Mouse (Mus musculus) 3T3-L1 (cell line): ENCODE data around the gene Gba2.

Source experiments
- DNase-seq: peaks from one replicate; pipeline ENCODE4 v3.0.0-alpha.2; 2015; ENCODE audit warnings: low read depth, low spot score

Gene Gba2

DNA sequence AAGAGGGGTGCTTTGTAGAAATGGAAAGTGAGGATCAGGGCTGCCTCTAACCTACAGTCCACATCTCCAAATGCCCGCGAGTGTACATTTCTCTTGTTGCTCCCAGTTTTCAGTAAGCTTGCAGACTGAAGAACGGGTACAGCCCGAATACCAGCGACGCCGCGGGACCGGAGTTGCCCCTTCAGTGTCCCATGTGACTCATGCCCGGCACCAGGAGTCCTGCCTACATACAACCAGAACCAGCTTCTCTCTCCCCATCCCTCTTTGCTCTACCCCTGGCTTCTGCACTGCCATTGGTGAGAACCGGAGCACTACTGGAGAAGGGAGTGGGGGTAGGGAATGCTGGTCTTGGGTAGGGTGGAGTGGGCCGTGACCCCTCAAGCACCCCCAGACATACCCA, 2.7 kb upstream of the Gba2 start:
- DNase-seq = no peak

DNA sequence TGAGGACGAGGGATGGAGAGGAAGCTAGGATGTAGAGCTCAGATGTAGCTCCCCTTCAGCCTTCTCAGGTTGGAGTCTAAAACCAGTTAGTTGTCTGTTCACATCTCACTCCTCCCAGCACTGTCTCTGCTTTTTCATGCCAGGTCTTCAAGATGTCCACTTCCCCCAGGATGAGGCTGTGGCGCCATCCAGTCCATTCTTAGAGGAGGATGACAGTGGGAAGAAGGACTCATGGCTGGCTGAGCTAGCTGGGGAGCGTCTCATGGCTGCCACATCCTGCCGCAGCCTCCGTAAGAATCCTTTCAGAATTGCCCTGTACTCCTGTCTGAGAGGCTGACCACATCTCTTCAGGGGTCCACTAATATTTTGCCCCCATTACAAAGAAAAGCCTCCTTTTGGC, 2.0 kb upstream of the Gba2 start:
- no peak for DNase-seq

DNA sequence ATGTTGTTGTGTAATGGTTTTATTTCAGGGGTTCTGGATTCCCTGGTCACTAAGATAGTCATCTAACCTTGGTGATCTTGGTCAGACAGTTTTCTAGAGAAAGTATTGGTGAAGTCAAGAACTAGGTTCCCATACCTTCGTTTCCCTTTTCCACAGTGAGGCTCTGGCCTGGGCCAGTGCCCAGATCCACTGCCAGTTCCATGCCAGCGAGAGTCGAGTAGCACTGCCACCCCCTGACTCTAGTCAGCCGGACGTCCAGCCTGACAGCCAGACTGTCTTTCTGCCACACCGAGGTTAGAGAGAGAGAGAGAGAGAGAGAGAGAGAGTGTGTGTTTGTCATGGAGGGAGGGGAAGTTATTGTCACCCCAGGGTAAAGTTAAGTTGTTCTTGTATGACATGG, 1.1 kb upstream of the Gba2 start:
- DNase-seq = no peak

DNA sequence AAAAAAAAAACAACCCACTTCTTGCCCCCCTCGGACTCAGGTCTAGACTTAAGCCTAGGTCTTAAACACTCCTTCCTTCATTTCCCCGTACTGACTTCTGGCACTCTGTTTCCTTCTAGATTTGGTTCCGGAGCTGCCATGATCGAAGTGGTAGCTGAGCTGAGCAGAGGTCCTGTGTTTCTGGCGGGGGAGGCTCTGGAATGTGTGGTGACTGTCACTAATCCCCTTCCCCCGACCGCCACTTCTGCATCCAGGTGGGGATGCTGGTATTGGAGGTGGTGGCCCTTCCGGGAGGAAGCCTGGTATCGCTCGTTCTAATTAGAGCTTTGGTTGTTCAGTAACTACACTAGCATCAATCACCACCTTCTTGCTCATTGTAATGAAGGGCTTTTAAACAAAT, 583 bp upstream of the Gba2 start:
- no peak for DNase-seq

DNA sequence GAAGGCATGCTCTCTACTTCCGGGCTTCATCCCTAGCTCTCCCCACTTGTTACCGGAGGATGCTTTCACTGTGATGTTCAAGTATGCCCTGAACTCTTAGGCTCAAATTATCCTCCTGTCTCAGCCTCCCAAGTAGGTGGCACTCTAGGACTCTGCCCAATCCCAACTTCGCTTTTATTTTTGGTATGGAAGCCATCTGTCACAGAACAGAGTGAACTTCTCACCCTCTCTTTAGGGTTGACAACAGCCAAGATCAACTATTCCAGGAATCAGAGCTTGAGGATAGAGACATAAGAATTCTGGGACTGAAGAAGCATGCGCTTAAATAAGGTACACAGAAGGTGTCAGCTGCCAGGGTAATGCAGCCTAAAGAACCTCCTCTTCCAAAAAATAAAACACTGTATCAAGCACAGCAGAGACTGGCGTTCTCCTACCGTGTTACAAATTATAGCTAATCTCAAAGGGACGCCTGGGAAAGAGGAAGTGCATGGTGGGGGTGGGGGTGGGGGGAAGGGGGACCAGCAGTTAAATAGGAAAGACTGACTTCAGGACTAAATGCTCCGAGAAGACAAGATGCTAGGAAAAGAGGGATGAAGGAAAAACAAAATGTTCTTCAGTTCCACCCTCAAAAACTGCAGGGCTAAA, 1.3 kb downstream of the Gba2 start:
- DNase-seq = no peak

DNA sequence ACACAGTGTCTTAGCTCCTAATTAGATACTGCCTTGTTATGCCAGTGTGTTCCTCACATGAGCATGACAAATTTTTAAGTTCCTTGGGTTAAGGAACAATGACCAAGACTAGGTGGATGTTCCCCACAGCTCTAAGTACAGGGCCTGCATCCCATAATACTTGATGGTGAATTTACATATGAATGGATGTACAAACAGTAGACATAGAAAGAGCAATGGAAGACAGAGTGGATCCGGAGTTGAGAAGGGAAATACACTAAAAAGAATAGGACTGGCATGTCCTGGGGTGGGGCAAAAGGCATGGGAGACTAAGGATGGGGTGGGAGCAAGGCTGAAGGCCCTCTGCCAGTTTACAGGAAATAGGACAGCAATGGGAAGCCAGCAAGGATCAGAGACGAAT, 3.3 kb downstream of the Gba2 start:
- DNase-seq = no peak

DNA sequence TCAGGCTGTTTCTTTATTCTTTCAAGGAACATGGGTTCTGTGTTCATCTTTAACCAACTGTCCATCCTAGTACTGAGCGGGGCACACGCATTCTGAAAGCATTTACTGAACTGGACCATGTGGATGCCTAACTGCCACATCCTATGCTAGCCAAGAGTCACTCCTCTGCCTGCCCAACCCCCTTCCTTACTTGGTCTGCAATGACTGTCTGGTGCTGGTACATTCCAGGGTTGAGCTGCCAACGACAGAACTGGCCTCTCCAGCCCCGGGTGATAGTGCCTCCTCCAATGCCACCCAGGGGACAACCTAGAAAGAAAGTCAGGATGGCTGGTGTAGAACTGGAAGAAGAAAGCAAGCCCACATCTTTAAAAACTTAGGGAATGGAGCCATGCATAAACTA, 5.1 kb downstream of the Gba2 start:
- no peak for DNase-seq

DNA sequence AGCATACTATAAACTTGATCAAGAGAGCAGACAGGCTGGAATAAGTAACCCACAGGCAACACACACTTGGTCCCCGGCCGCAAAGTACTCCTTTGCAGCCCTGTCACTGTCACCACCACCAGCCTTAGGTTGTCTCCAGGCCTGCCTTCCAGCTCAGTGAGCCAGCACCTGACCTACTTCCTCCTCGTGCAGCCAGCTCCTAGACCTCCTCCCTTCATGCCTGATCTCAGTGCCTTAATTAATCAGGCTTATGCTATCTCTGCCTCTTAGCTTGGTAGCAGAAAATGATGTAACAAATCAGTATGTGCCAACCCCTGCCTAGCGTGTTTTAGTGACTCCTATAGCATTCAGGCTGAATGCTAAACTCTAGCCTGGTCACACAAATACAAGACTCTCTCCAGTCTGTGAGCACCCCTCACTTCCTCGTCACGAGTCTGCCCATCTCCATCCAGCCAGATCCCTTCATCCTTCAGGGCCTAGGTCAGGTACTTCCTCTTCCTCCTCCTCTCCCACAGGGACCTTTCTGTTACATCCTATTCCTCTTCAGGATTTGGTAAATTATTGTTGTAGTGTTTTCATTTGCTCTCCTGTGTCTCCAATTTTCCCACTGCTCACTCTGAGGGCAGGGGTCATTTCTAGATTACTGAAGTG, 7.2 kb downstream of the Gba2 start:
- no peak for DNase-seq

DNA sequence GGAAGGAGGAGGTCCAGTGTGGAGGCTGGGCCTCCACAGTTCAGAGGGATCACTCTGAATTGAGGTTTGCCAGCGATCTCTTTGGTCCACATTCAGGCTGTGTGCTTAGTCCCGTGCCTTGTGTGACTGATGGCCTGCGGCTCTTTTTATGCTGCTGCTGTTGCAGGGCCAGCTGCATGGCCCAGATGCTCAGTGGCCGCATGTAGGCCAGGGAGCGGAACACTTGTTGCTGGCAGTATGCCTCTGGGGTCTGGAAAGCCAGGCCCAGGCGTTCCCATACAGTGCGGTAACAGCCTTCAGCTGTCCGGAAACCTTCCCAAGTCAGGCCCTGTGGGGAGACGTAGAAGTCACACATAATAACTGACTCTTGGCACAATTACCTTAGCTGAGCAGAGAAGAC, 11.5 kb downstream of the Gba2 start:
- DNase-seq = no peak

DNA sequence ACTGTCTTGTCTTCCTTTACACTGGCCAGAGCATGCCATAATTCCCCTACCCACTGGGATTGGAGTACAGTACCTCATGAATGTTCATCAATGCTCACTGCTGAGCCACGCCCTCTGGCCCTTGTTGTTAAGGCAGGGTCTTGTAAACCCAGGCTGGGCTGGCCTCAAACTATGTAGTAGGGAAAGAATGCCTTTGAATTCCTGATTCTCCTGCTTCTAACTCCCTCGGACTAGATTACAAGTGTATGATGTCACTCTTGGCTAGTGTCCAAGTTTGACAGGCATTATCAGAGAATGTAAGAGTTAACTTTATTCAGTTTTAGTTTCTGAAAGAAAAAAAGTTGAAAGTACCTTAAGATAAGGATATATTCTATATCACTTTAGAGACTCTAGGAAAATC, 14.4 kb downstream of the Gba2 start:
- peak; percentile 85 for DNase-seq

DNA sequence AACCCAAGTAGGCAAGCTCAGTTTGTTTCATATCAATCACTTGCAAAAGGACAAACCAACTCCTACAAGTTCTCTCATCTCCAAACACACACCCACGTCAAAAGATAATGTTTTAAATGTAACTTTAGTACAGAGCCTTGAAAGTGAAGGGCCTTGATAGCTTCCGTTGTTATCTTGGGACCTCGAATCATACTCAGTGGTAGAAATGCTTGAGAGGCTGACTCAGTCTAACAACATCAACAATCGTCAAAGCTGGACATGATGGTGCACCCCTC, 15.1 kb downstream of the Gba2 start:
- no peak for DNase-seq

DNA sequence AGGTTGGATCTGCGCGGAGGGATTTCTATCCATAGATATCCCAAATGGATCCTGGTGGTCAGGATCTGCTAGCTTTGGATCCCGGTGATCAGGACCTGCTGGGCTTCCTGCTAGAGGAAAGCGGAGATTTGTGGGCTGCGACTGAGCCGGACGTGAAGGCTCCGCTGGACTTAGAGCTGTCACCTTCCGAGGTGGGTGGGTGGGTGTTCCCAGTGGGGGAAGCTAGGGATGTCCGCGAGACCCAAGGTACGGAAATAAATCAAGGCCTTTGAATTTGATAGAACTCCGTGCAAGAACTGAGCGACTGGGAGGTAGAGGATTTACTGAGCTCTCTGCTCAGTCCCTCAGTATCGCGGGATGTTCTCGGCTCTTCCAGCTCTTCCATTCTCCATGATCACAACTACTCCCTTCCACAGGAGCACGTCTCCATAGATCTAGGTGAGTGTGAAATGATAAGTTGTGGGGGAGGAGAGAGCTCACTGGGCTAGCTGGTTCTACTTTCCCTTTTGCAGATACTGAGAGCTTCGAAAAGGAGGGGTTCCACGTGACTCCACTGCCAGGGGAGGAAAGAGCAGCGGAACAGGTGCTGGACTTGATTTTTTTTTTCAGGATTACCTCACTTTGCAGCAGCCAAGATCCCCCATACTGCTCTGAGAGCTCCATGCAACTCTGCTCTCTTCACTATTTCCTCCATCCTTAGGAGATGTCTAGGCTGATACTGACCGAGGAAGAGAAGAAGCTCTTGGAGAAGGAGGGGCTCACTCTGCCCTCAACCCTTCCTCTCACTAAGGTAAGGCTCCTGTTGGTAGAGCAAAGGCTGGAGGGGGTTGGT, 15.7 kb downstream of the Gba2 start:
- DNase-seq = peak; percentile 56

DNA sequence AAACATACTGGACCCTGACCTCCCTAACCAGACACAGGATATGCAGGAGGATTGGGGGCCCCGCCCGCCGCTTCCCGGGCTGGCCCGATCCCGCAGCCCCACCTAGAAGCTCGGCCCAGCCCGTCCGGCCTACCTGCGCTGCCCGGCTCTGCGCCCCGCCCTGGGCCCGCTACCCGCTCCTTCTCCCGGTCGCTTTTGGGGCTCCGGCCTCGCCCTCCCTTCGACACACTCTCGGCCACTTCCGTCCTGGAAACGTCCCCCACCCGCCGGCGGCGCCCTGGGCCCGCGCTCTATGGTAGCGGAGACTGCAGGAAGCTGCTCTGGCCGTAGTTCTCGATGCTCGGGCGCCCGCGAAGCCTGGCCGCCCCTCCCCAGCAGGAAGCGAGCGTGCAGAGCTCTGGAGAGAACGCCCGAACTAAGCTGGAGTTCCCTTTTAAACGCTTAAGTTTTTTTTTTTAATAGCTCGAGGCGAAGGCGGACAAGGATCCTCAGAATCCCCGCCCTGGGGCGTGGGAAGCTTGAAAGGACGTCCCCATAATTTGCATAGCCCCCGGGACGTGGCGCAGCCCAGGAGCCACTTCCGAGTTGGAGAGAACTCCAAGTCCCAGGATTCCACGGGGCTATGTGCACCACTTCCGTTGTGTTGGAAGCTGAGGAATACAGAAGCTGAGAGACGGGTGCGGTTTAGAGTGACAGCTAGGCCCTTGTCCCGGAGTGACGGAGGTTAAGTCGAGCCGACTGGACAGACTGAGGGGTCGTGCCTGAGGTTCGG, 16.5 kb downstream of the Gba2 start, which contains the start of the genes Creb3 and Tln1:
TSS of gene Creb3 (plus strand) at position 336 of the 772 bp plus-strand sequence.
TSS of gene Tln1 (minus strand) at position 695 of the 772 bp plus-strand sequence.
- DNase-seq = peak; percentile 99

DNA sequence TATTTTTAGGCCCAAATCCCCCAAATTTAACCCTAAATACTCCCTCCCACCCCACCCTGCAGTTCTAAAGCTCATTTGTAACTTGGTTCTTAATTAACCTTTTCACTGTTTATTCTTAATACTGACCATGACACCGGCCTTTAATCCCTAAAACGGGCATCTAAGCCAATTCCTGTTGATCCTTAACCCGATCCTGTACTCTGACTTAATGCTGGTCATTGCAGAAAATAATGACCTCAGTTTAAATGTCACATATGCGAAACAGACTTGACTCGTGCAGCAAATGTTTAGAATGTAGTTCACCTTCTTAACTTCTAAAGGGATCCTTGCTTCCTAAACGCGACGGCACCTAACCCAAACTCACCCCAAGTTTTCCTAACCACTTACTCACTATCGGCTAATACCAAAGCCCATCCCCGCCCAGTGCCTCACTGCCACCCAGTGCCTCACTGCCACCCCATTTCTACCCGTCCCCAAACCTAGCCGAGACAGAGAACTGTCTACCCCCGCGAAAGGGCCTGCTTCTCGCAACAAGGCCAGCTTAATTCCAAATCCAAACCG, 17.2 kb downstream of the Gba2 start:
- DNase-seq = no peak

DNA sequence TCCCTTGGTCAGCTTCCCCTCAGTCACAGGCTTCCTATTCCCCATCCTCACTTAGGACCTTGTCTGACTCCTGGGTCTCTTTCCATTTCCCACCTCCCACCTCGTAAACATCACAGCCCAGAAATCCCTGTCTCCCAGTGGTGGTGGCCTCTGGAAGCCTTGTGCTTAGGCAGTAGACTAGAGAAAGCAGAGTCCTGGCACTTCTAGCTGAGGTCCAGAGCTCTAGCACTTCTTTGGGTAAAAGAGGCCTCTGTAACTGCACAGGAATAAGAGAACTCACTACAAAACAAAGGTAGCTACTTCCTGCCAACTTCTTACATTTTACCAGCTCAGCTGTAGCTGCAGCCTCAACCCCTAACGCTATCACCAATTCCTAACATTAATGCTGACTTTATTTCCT, 17.7 kb downstream of the Gba2 start:
- peak; percentile 29 for DNase-seq

DNA sequence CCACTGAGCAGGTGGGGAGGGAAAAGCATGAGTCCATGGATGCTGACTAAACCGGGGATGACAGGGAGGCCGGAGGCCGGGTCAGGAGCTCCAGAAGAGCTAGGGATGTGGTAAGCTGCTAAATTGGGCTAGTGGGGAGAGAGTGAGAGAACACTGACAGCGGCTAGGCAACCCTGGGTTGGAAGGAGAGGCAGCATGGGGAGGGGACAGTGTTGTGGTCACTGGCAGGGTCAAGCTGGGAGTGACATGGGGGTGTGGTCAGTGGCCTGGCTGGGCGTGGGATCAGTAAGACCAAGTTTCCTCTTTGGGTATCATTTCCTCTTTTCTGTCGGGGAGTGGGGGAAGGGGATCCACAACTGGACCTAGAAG, 18.4 kb downstream of the Gba2 start:
- peak; percentile 69 for DNase-seq

DNA sequence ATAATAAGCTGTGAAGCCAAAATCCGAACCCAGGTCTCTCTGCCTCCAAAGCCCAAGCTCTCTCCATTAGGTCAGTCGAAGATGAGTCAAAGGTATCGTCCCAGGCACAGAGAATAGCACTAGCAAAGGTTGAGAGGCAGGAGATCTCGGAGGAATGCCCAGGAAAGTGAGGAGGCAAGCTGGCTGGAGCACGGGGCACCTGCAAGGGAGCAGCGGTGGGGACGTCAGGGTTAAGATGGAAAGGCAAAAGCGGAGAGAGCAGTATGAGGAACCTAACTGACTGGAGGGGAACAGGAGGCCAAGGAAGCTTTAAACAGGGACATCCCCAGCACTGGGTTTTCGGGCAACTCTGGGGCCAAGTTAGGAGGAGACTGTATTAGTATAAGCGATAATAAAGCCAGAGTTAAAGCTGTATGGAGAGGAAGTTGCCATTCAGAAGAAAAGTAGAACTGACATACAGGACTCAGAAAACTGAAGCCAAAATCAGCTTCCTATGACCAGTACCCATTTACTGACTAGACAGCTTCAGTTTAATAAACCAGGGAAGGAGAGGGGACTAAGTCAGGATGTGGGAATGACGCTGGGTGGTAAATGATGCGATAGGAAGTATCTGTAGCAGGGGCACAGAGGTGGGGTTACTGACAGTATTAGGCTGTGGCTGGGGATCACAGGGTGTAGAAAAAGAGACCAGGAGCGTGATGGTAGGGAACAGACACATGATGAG, 19.0 kb downstream of the Gba2 start:
- DNase-seq = no peak

DNA sequence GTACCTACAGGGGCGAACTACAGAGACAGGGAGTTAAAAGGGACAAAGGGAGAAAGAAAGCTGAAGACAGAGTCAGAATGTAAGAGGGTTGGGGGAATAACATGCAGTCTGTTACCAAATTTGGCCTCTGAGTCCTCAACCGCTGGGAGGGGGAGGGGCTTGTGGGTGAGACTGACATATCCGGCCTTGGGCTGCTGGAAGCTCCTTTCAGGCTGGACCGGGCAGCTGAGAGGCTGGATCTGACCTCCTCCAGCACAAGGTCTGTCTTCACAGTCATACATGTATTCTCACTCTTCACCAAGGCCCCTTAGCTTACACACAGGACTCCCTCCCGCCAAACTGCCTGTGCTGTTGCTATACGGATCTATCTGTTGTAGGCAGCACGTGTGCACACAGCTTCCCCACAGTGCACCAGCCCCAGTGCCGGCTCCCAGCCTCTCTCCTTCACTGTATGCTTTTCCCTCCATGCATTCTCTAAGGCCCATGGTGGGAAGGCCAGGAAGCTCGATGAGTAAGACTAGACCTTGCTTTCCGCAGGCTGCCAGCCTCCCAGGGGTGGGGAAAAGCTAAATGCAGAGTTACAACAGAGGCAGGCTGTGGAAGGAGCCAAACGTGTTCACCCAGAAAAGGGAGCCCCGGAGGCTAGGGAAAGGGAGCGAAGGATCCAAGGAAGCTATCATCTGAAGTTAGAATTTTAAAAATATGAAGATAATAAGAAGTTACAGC, 19.9 kb downstream of the Gba2 start:
- DNase-seq = peak; percentile 91

DNA sequence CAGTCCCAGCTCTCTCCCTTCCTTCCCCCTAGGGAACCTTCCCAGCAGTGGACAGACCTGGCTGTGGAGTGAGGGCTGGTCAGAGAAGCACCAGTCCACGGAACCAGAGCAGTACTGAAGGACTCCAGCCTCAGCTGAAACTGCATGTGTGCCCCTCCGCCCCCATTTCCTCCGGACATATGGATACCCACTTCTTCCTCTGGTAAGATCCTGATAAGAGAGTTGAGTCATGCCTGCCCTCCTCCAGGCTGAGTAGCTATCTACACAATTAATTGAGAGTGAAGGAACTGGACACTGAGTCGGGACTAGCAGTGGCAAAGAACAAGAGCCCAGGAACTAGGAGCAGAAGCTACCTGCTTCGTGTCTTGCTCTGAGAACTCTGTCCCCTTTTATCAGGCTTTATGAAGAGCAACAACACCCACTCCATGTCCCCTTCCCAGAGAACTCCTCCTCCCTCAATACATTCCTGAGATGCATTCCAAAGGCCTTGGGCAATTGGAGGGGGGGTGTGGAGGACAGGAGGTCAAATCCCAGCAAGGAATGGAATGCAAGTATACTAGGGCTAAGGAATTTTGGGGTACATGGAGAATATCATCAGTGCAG, 20.5 kb downstream of the Gba2 start:
- DNase-seq = peak; percentile 84

DNA sequence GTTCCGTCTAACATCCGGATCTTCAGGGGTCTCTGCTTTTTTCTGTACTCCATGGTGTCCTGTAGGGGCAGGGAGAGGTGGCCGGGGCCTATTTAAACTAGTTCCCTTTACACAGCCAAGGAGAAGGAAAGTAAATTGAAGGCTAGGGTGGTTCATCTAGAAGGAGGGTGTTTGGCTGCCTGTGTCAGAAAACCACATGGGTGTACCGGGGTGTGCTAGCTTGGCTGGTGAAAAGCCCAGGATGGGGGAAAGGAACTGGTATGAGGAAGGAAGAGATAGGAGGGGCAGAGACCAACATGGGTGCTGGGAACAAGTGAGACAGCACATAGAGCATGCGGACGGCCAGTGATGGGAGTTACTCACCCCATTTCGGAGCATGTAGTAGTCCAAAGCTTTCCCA, 22.7 kb downstream of the Gba2 start:
- no peak for DNase-seq
